Mouse (Mus musculus) mature B cell (primary cell): ENCODE results near the gene Olfr1031.
"Not testable (repeated sequence)": the region's sequence is repeated elsewhere in the genome, so short reads cannot be mapped to it uniquely, and the experiment has no call there.

Experiments used
- in situ Hi-C: fragments of 300-500 bp; cut with MboI; formaldehyde crosslinking; loops from 2 replicates; pipeline ENCODE4 v1.14.3; 2019

Olfr1031 gene

DNA sequence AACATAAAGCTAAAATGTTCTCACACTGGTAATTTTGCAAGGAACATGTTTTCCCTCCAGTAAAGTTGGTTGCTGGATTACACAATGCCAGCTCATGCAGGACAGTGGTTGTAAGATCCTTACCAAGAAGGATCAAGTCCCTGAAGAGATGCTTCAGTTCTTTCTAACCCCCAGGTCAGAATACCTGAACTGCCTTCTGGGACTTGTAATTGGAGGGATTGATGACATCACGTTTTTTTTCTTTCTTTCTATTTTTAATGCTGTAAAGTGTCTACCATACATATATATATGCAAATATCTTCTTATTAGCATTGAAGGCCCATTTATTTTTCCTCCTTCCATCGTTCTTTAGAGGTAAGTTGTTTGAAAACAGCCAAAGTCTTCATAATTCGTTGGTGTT is at the start of gene Olfr1031:
Olfr1031 (plus strand) TSS at position 301 of the 400 bp plus-strand sequence.
- in situ Hi-C loops, result no loop called here

DNA sequence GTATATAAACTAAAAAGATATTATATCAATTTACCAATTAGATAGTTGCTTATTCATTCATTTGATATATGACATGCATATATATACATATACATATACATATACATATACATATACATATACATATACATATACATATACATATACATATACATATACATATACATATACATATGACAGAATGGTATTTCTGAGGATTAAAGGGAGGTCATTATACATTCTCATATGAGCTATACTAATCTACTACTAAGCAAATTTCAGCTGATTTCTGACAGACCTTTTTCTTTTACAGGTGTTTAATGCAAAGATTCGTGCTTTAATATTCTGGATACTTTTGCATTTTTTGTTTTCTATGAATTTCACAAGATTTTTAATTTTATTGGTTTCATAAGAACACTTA is 40.0 kb upstream of the Olfr1031 start, which contains the start of gene Olfr1028:
Olfr1028 (plus strand) TSS at position 301 of the 400 bp plus-strand sequence.
- in situ Hi-C loops, result no loop called here

DNA sequence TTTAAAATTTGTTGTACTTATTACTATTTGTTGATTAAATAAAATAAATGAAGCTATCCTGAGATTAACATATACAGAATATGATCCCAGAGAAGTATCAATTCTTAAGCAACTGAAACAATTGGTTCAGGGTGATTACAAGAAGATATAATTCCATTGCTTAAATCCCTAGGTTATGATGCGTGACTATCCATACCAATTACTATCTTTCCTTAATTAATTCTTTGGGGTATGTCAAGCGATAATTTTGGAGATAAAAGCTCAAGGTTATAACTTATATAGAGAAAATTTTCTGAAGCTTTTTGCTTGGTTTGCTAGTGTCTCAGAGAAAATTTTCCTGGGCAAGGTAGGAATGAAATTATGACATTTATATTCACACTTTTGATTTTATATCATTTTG is 16.5 kb upstream of the Olfr1031 start, which contains the start of gene Olfr1029:
Olfr1029 (plus strand) TSS at position 301 of the 400 bp plus-strand sequence.
- in situ Hi-C loops, result no loop called here

DNA sequence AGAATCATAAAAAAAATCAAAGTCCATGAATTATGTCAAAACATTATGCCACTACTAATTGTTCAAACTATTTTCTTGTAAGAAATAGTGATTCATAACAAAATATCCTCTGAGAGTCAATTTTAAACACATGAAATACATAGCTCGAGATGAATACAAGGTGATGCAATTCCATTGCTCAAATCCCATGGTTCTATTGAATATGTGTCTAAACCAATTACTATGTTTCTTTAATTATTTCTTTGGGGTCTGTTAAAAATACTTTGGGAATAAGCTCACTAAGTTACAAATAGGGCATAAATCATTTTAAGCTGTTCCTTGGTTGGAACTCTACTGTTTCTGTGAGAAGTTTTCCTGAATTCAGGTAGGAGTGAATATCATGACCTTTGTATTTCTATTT is 11.1 kb upstream of the Olfr1031 start, which contains the start of gene Olfr1030:
Olfr1030 (plus strand) TSS at position 301 of the 400 bp plus-strand sequence.
- in situ Hi-C loops, result no loop called here

DNA sequence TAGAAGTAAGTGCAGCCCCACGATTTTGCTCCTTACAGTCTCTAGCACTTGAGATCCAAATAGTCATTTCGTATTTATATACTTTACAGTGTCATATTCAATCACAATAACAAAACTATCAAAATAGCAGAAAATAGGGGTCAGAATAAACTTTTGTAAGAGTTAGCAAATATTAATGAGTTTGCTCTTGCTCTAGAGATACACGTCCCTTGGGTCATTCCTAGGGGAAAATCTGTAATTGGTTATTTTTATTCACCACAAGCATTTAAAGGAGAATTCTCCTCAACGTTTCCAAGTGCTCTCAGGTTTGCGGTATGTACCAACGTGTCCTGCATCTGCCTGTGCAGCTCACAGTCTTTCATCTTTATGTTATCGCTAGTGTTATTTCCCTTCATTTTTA is 15.1 kb downstream of the Olfr1031 start, which contains the start of gene Olfr1032:
Olfr1032 (plus strand) TSS at position 301 of the 400 bp plus-strand sequence.
- in situ Hi-C loops, result no loop called here

DNA sequence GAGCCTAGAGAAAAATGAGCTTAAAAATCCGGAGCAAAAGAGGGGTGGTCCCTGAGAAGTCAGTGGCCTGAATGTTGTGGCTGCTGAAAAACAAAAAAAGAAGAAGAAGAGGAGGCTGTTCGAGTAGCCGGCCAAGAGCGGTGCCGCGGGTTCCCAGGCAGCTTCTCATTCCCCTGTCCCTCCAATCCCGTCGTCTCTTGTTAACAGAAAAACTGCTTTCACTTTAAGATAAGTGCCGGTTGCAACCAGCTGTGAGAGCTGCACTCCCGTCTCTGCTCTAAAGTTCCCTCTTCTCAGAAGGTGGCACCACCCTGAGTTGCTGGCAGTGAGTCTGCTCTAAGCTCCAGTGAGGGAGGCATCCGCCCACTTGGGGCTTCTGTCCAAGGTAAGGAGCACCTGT is 30.3 kb downstream of the Olfr1031 start, which contains the start of gene Olfr1033:
Olfr1033 (plus strand) TSS at position 228 of the 400 bp plus-strand sequence.
- in situ Hi-C loops, result not testable (repeated sequence)

DNA sequence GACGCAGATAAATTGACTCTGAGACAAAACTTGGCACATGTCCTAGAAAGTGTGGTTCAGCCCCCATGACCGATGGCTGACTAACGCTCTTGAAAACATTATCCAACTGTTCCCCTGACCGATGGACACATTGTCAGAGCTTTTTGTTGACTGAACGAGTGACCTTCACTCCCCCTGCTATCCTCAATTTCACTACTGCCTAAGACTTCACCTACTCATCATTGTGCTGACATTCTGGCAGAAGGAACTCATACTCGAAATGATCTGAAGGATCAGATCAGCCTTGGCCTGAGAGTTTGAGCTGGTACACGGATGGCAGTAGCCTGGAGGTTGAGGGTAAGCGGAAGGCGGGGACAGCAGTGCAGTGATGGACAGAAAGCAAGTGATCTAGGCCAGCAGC is 31.4 kb downstream of the Olfr1031 start:
- in situ Hi-C loops, result not testable (repeated sequence)
